Mouse (Mus musculus) heart, postnatal 4 days (tissue): ENCODE measurements around the gene Olfr460. TPM values are rescaled to one million over a fixed set of nuclear protein-coding genes. Genes with fewer than 3 reads are reported as not detected.
"Not testable (repeated sequence)": the region's sequence is repeated elsewhere in the genome, so short reads cannot be mapped to it uniquely, and the experiment has no call there.

Experiments
- DNase-seq: peaks from one replicate; pipeline ENCODE4 v3.0.0; 2021
- total RNA-seq, 2 experiments: library from RNA; stranded (reverse); gene quantifications; 2 replicates each; pipeline ENCODE4 v1.2.3; 2021

Gene Olfr460
- not detected for total RNA-seq

DNA sequence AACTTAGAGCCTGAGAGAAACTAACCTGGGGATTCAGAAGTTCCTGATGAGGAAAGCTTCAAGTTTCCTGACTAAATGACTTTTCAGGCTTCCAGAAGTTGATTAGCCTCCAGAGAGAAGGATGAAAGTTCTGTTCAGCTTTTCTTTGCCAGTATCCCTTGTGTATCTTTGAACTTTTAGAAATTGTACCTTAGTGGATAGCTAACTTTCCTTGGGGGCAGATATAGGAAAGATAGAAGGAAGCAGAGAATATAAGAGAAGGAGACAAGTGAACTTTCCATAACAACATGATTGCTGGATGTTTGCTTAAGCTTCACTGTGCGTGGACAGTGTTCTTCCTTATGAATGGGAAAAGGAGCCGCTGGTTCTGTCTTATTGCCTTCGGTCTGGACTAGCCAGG lies at the start of gene Olfr460:
TSS of gene Olfr460 (plus strand) at position 301 of the 400 bp plus-strand sequence.
- no peak for DNase-seq

DNA sequence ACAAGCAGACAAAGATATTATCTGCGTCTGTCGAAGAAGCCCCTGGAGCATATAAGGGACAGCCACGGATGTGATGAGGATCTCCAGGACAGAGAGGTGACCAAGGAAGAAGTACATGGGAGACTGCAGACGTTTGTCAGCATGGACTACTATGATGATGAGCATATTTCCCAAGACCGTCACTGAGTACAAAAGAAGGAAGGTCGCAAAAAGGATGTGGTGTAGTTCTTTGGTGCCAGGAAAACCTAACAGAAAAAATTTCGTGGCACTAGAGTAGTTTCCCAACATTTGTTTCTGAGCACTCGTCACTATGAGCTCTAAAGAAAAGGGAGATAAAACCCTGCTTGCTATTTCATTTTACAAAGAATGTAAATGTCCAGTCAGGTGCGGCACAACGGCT lies 24.6 kb upstream of the Olfr460 start:
- DNase-seq: no peak

- no peak for DNase-seq
These were observed 14.3 kb upstream of the Olfr460 start, which contains the start of gene Olfr461 for GRCm38 (mm10) chr6:40554950-40555349. Olfr461 (minus strand) TSS chr6:40555050.

GRCm38 (mm10) chr6:40573618-40574017 lies 4.3 kb downstream of the Olfr460 start:
- no peak for DNase-seq

DNA sequence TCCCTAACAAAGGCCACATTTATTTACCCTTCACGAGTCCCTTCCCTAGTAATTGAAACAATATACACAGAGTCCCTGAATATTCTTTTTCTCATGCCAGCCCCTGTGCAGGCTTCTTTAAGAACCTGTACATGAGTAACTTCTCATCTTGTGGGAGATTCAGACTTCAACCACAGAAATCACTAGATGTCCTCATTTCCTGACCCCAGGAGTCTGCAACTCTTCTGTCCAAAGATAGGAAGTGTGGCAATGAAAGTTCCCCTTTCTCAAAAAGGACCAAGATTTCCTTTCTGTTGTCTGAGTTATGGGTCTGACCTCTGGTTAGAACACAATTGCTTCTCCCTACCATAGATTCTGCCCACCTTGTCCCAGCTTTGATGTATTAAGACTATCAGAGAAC lies 7.0 kb downstream of the Olfr460 start:
- DNase-seq: no peak

DNA sequence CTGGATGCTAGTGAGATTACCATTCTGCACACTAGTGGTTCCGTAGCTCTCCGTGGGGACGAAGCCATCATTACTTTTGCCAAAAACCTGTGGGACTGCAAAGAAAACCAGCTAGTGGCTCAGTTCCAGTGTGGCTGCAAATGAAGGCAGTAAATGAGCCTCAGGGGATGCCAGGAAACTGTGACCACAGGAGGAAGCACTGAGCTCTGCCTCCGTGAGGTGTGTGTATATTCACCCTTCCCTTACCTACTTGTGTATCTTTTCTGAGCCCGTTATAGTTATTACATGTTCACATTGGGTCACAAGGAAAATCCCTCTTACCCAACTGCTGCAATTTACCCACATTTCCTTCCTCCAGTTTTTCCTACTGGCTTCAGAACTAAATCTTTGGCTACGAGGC lies 15.0 kb downstream of the Olfr460 start:
- DNase-seq: no peak

GRCm38 (mm10) chr6:40585645-40586044 lies 16.4 kb downstream of the Olfr460 start, which contains the start of gene Clec5a:
Clec5a (minus strand) TSS chr6:40585821.
- DNase-seq: no peak

GRCm38 (mm10) chr6:40588346-40588745 lies 19.1 kb downstream of the Olfr460 start:
- DNase-seq: no peak

- no peak for DNase-seq
These were observed 25.7 kb downstream of the Olfr460 start for GRCm38 (mm10) chr6:40594804-40595550.

- DNase-seq: not testable (repeated sequence)
These were observed 29.3 kb downstream of the Olfr460 start for GRCm38 (mm10) chr6:40598546-40598945.

DNA sequence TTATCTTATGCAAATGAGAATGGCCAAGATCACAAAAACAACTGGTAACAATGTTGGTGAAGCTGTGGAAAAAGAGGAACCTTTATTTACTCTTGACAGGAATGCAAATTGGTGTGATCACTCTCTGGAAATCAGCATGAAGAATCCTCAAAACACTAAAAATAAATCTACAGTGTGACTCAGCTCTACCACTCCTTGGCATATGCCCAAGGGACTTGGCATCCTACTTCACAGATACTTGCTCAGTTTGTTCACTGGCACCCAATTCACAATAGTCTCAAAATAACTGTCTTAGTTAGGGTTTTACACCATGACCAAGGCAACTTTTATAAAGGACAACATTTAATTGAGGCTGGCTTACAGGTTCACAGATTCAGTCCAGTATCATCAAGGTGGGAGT lies 38.1 kb downstream of the Olfr460 start:
- DNase-seq: peak; percentile 24

DNA sequence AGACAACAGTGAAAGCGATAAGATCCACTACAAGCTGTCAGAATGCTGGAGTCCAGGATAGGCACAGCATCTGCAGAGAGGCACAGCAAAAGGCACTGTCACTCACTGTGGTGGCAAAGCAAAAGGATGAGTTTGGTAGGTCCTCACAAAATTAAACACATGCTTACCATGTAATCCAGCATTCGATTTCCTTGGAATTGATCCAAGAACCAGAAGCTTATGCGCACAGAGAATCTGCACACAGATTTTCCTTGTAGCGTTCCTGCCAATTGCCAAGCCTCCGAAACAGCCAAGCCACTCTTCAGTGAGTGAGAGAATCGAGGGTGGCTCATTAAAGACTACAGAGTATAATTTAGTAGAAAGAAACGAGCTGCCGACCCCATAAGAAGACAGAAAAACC lies 41.0 kb downstream of the Olfr460 start:
- DNase-seq: no peak

DNA sequence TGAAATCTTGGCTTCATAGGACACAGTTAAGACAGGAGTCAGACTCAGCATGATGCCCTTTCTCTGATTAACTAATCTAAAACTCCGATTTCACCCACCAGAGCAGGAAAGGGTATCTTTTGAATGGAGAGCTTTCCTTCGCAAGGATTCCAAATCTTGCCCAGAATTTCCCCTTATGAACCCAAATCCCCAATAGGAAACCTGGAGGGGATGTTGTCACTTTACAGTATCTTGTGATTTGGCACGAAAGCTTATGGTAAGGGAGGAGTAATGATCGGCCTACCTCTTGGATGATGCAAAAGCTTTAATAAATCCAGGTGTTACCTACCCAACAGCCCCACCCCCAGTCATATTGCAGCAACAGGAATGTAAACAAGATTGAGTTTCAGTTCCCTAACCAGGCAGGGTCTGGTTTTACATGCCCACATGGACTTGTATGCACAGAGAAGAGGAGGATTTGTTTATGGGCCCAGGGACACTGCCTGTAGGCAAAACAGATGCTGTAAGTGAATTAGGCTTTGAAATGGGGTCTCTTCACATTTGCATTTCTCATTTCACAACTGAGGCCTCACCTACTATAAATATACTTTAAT lies 44.1 kb downstream of the Olfr460 start, which contains the start of gene Tas2r138:
TSS of gene Tas2r138 (minus strand) at position 51 of the 593 bp plus-strand sequence.
- DNase-seq: no peak

DNA sequence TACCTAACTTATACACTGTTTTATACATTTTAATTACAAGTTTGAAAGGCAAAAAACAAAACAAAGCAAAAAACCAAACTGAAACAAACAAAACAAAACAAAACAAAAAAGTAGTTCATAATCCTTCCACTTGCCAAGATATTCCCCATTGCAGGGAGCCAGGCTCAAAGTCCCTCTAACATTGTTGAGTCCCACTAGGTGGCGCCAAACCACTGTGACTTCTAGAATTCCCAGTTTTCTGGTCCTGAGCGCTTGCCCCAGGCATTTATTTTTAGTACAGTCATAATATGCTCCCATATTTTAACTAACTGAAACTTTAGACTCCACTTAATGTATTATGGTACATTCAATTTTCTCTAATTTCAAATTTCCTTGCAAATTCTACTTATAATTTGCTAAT lies 48.7 kb downstream of the Olfr460 start:
- peak; percentile 78 for DNase-seq

Other genes with a start within 250 kb of the Olfr460 start
- gene Agk, start 244.3 kb upstream of the Olfr460 start, total RNA-seq: 10 to 100 TPM; 26.9 to 27.9 TPM
- 1 to 10 TPM; 3.1 to 3.7 TPM for gene E330009J07Rik, start 133.4 kb upstream of the Olfr460 start, total RNA-seq
- not detected for gene Wee2, start 130.4 kb upstream of the Olfr460 start, total RNA-seq
- gene Ssbp1, start 98.1 kb upstream of the Olfr460 start, total RNA-seq: 10 to 100 TPM; 37.5 to 39.9 TPM
- not detected for gene Tas2r137, start 78.3 kb upstream of the Olfr460 start, total RNA-seq
- gene Tas2r108, start 76.0 kb upstream of the Olfr460 start, total RNA-seq: not detected
- not detected for gene Prss37, start 50.0 kb upstream of the Olfr460 start, total RNA-seq
- not detected for gene Olfr461, start 14.4 kb upstream of the Olfr460 start, total RNA-seq
- gene Clec5a, start 16.3 kb downstream of the Olfr460 start, total RNA-seq: under 1 TPM; 0.45 to 0.71 TPM
- gene Tas2r138, start 43.8 kb downstream of the Olfr460 start, total RNA-seq: not detected
- 1 to 10 TPM in 1 of 2 experiments, under 1 TPM in 1; 0.36 to 1.5 TPM for gene Mgam, start 59.3 kb downstream of the Olfr460 start, total RNA-seq